Mouse (Mus musculus) heart, adult 2 months (tissue): Measurements from ENCODE around the gene Olfr368.

Experiments used
- CTCF ChIP-seq: fragments of 200-600 bp; IDR thresholded peaks from 2 replicates; pipeline ENCODE4 v1.8.1; 2022; ENCODE audit warnings: antibody characterized with exemption, mild to moderate bottlenecking, moderate library complexity
- EP300 ChIP-seq: fragments of 200-500 bp; IDR thresholded peaks from 2 replicates; pipeline ENCODE4 v1.6.1; 2011; ENCODE audit warnings: low read depth, low read length, control low read depth; ENCODE audit not compliant: insufficient read depth
- POLR2A ChIP-seq: fragments of 200-500 bp; IDR thresholded peaks from 2 replicates; pipeline ENCODE4 v1.6.1; 2011; ENCODE audit warnings: mild to moderate bottlenecking, low read depth, low read length, control low read depth; ENCODE audit not compliant: insufficient read depth

DNA sequence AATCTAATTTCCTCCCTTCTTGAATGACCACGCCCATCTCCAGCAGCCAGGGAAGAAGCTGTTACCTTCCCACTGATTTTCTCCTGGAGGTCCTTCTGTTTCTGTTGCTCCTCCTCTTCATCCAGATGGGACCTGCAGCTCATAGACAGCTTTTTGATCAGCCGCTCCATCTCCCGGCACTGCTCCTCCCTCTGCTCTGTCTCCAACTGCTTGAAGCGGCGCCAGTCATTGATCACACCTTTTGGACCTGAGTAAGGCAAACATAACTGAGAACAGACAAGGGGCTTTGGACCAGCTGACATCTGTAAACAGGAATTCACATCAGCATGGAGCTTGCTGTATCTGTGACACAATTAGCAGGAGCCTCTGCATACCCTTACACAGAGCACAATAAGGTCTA lies 29.3 kb downstream of the Olfr368 start:
- TF ChIP-seq POLR2A (no peak), EP300 (no peak), CTCF (no peak)
